Comparison of ENCODE assay signal across 28 mouse cellular contexts in genomic region chr12:32186627-32187255, GRCm38 (mm10). TPM values are rescaled to one million over a fixed set of nuclear protein-coding genes. Genes with fewer than 3 reads are reported as not detected.
DNase-seq lines count a peak whose midpoint lies in the region; ATAC-seq and TF ChIP-seq lines count a peak whose summit lies in the region.
"Had no signal": no experiment of that assay in that cellular context is flagged by ENCODE, and none has a peak within 500 bp of the region (broad histone marks: within the 10 kb centered on the region; RNA-seq: fewer than 3 reads in every experiment).

No protein-coding gene starts in this region.

- no peaks in the 10 kb centered on the region for H3K27me3 ChIP-seq in kidney, postnatal 0 days (ENCODE audit: insufficient read depth, low read length)
- peaks cover 24% of the 10 kb centered on the region for H3K27me3 ChIP-seq in G1E (ENCODE audit: insufficient read depth, low read length)
- H3K27me3 ChIP-seq: embryonic facial prominence, embryonic 12.5 days; forebrain, embryonic 12.5 days; hindbrain, embryonic 13.5 days; limb, embryonic 15.5 days; liver, embryonic 15.5 days; midbrain, embryonic 15.5 days; neural tube, embryonic 13.5 days had no signal

- no peaks in the 10 kb centered on the region for H3K4me1 ChIP-seq in kidney, postnatal 0 days (replicated peaks; ENCODE audit: insufficient read depth, low read length)
- H3K4me1 ChIP-seq in G1E (ENCODE audit: insufficient read depth, low read depth, low read length): peaks cover 18% of the 10 kb centered on the region
- H3K4me1 ChIP-seq: embryonic facial prominence, embryonic 12.5 days; forebrain, embryonic 12.5 days; limb, embryonic 15.5 days; midbrain, embryonic 15.5 days; neural tube, embryonic 13.5 days had no signal

- peak; percentile 32 to 34 for DNase-seq in cerebellum, postnatal 10 days
- no peak for DNase-seq in cerebellum, postnatal 36 days
- DNase-seq in kidney, postnatal 0 days (ENCODE audit: low spot score): no peak
- DNase-seq in kidney, postnatal 4 days: no peak
- peak; percentile 10 for DNase-seq in G1E (ENCODE audit: low spot score)
- peak; percentile 31 for DNase-seq in gonadal fat pad, adult 2 months (ENCODE audit: low read depth)
- no peak for DNase-seq in left cerebral cortex, adult 9 months (ENCODE audit: low spot score in 2 of 2)
- DNase-seq: adrenal gland, postnatal 10 days; cerebellum, adult 9-10 months; gastrocnemius, postnatal 25 days; kidney, adult 8-10 months; kidney, postnatal 14 days; left cerebral cortex, postnatal 4 days; lung, postnatal 4 days; right cerebral cortex, adult 18-20 months; thymus, adult 2 months had no signal

- H3K36me3 ChIP-seq in kidney, postnatal 0 days (ENCODE audit: insufficient read depth, low read length): no peaks in the 10 kb centered on the region
- no peaks in the 10 kb centered on the region for H3K36me3 ChIP-seq in G1E (replicated peaks)
- H3K36me3 ChIP-seq: embryonic facial prominence, embryonic 12.5 days; forebrain, embryonic 12.5 days; hindbrain, embryonic 13.5 days; limb, embryonic 15.5 days; liver, embryonic 15.5 days; midbrain, embryonic 15.5 days; neural tube, embryonic 13.5 days had no signal

- no peak overlapping the region for H3K4me3 ChIP-seq in kidney, postnatal 0 days (replicated peaks; ENCODE audit: low read depth, low read length)
- H3K4me3 ChIP-seq in G1E (ENCODE audit: low read depth, low read length): no peak overlapping the region
- H3K4me3 ChIP-seq: embryonic facial prominence, embryonic 12.5 days; forebrain, embryonic 12.5 days; hindbrain, embryonic 13.5 days; limb, embryonic 15.5 days; liver, embryonic 15.5 days; midbrain, embryonic 15.5 days; myocyte; neural tube, embryonic 13.5 days had no signal

- 68% methylated on average over 6 of the region's 6 CpGs for WGBS in kidney, postnatal 0 days

- H3K9ac ChIP-seq in kidney, postnatal 0 days (ENCODE audit: low read depth, low read length): no peak overlapping the region
- H3K9ac ChIP-seq: embryonic facial prominence, embryonic 12.5 days; forebrain, embryonic 12.5 days; hindbrain, embryonic 13.5 days; limb, embryonic 15.5 days; liver, embryonic 15.5 days; midbrain, embryonic 15.5 days; neural tube, embryonic 13.5 days had no signal

- H3K27ac ChIP-seq in kidney, postnatal 0 days: no peak overlapping the region
- H3K27ac ChIP-seq: embryonic facial prominence, embryonic 12.5 days; forebrain, embryonic 12.5 days; hindbrain, embryonic 13.5 days; limb, embryonic 15.5 days; liver, embryonic 15.5 days; midbrain, embryonic 15.5 days; neural tube, embryonic 13.5 days had no signal

- no peak overlapping the region for H3K4me2 ChIP-seq in kidney, postnatal 0 days (ENCODE audit: low read length)
- H3K4me2 ChIP-seq: embryonic facial prominence, embryonic 12.5 days; forebrain, embryonic 12.5 days; heart, embryonic 11.5 days; hindbrain, embryonic 13.5 days; limb, embryonic 15.5 days; liver, embryonic 15.5 days; midbrain, embryonic 15.5 days; neural tube, embryonic 13.5 days had no signal

- ATAC-seq in kidney, postnatal 0 days (replicated peaks; ENCODE audit: low FRiP score, low read depth): no peak
- peak; percentile 48 for ATAC-seq in G1E (ENCODE audit: extremely low read depth, insufficient number of reproducible peaks, low FRiP score, poor library complexity, severe bottlenecking)
- ATAC-seq: activated CD4-positive, CD25-positive, alpha-beta regulatory T cell, adult 4 months; CD4-positive, CD25-positive, alpha-beta regulatory T cell, adult 4 months; inflammation-experienced regulatory T-cells, adult 6 months; midbrain, embryonic 15.5 days had no signal

- no peaks in the 10 kb centered on the region for H3K9me3 ChIP-seq in kidney, postnatal 0 days (replicated peaks; ENCODE audit: low read length)
- H3K9me3 ChIP-seq in G1E (replicated peaks): no peaks in the 10 kb centered on the region
- H3K9me3 ChIP-seq: embryonic facial prominence, embryonic 12.5 days; forebrain, embryonic 12.5 days; hindbrain, embryonic 13.5 days; limb, embryonic 15.5 days; liver, embryonic 15.5 days; midbrain, embryonic 15.5 days; neural tube, embryonic 13.5 days had no signal

- peak; percentile 17; the same call in 1 of the 2 replicates for TF ChIP-seq CTCF in kidney, postnatal 0 days (IDR thresholded peaks at IDR 0.05; ENCODE audit: low read depth)
- no peak for TF ChIP-seq CTCF in G1E (IDR thresholded peaks at IDR 0.05; ENCODE audit: low read depth, low read length)

RNA-seq across cellular contexts. Expression of gene Pik3cg, which starts 21.7 kb away (rescaled TPM):
- polyA plus RNA-seq in kidney, postnatal 0 days (2015; fragmentation: Nextera tagmentation; extraction: Ambion mirVana): 1.6 TPM in 2 replicates
- total RNA-seq in G1E (2014; fragmentation: Nextera tagmentation) (51.9 and 56.2 TPM in 2 replicates), G1E (2017) (41.7 and 42.4 TPM in 2 replicates)
- polyA plus RNA-seq in G1E (2012): 2.2 and 4.0 TPM in 2 replicates
- 2.2 and 2.4 TPM in 2 replicates for polyA plus RNA-seq in gonadal fat pad, adult 2 months (2012; rRNA removed)
- polyA plus RNA-seq: myocyte had no signal

Comparison
In these comparisons a context has a peak if more than half of its experiments do, and no peak if none do; other contexts are left out.
1. DNase-seq: peak in cerebellum, postnatal 10 days (2 of 2), G1E (single experiment) and gonadal fat pad, adult 2 months (single experiment); none in cerebellum, postnatal 36 days (0 of 2), kidney, postnatal 0 days (single experiment), kidney, postnatal 4 days (0 of 2) and left cerebral cortex, adult 9 months (0 of 2).